Mouse (Mus musculus): ENCODE measurements at regions not wholly inside any gene's neighbourhood (a gene's known extent, or its start where the extent isn't known, plus 50 kb on each side); places are given as distances from the start of the nearest gene placed in this dataset.
"Not testable (repeated sequence)": the region's sequence is repeated elsewhere in the genome, so short reads cannot be mapped to it uniquely, and the experiment has no call there.

GRCm38 (mm10) chr5:17174562-17174961 is 198.4 kb upstream of the Speer4f2 start:
- intact Hi-C loops (cut with DNase I) = no loop called here
- DNase-seq = no peak

GRCm38 (mm10) chr5:17176771-17177170 is 196.2 kb upstream of the Speer4f2 start:
- no peak for DNase-seq
- intact Hi-C loops (cut with DNase I) = no loop called here

- intact Hi-C loops (cut with DNase I) = no loop called here
- no peak for DNase-seq
These were observed 164.3 kb upstream of the Speer4f2 start for GRCm38 (mm10) chr5:17208554-17209283.

- DNase-seq = no peak
- intact Hi-C loops (cut with DNase I) = no loop called here
These were observed 162.2 kb upstream of the Speer4f2 start for GRCm38 (mm10) chr5:17210723-17211245.

- DNase-seq; intact Hi-C loops (cut with DNase I): not testable (repeated sequence)
These were observed 149.4 kb upstream of the Speer4f2 start for GRCm38 (mm10) chr5:17223542-17223941.

- DNase-seq = no peak
- intact Hi-C loops (cut with DNase I) = no loop called here
These were observed 125.0 kb upstream of the Speer4f2 start for GRCm38 (mm10) chr5:17247732-17248606.

GRCm38 (mm10) chr5:17260541-17261325 is 112.2 kb upstream of the Speer4f2 start:
- intact Hi-C loops (cut with DNase I) = no loop called here
- DNase-seq = no peak

- no peak for DNase-seq
- intact Hi-C loops (cut with DNase I) = no loop called here
These were observed 110.9 kb upstream of the Speer4f2 start for GRCm38 (mm10) chr5:17262126-17262525.

- intact Hi-C loops (cut with DNase I) = no loop called here
- no peak for DNase-seq
These were observed 101.8 kb upstream of the Speer4f2 start for GRCm38 (mm10) chr5:17271153-17271552.

GRCm38 (mm10) chr5:17271722-17272479 is 101.1 kb upstream of the Speer4f2 start:
- no peak for DNase-seq
- intact Hi-C loops (cut with DNase I) = no loop called here

GRCm38 (mm10) chr5:17275346-17275745 is 97.6 kb upstream of the Speer4f2 start:
- no peak for DNase-seq
- intact Hi-C loops (cut with DNase I) = no loop called here

- intact Hi-C loops (cut with DNase I) = no loop called here
These were observed 96.0 kb upstream of the Speer4f2 start for GRCm38 (mm10) chr5:17276782-17277578.

GRCm38 (mm10) chr5:17280203-17280602 is 92.8 kb upstream of the Speer4f2 start:
- no peak for DNase-seq
- intact Hi-C loops (cut with DNase I) = no loop called here

More at GRCm38 (mm10) chr5:17276782-17277578, 96.0 kb upstream of the Speer4f2 start:
- DNase-seq = no peak

- intact Hi-C loops (cut with DNase I) = no loop called here
- DNase-seq = no peak
These were observed 92.0 kb upstream of the Speer4f2 start for GRCm38 (mm10) chr5:17280951-17281350.

GRCm38 (mm10) chr5:17289028-17289427 is 84.0 kb upstream of the Speer4f2 start:
- DNase-seq = no peak
- intact Hi-C loops (cut with DNase I) = no loop called here

- no peak for DNase-seq
- intact Hi-C loops (cut with DNase I) = no loop called here
These were observed 80.4 kb upstream of the Speer4f2 start for GRCm38 (mm10) chr5:17292559-17292958.

GRCm38 (mm10) chr5:17296571-17297035 is 76.4 kb upstream of the Speer4f2 start:
- intact Hi-C loops (cut with DNase I) = no loop called here
- no peak for DNase-seq

- intact Hi-C loops (cut with DNase I) = no loop called here
- no peak for DNase-seq
These were observed 73.1 kb upstream of the Speer4f2 start for GRCm38 (mm10) chr5:17299846-17300245.

GRCm38 (mm10) chr5:17321501-17321900 is 51.5 kb upstream of the Speer4f2 start:
- no peak for DNase-seq
- intact Hi-C loops (cut with DNase I) = no loop called here
